Mouse (Mus musculus) thymus, postnatal 0 days (tissue): ENCODE measurements around the gene Pde4b. TPM values are rescaled to one million over a fixed set of nuclear protein-coding genes. Genes with fewer than 3 reads are reported as not detected.

Experiments used
- DNase-seq: peaks from one replicate; pipeline ENCODE4 v3.0.0-alpha.2; 2015; ENCODE audit warnings: low spot score
- polyA plus RNA-seq: library from polyadenylated mRNA; unstranded; fragments of >200 nt; fragmentation: Nextera tagmentation; extraction: Ambion mirVana; gene quantifications from 2 replicates; pipeline ENCODE4 v1.2.1, GENCODE M21; 2015

The Pde4b gene
- polyA plus RNA-seq, 1 experiment from 2014 or later, result 24.5 TPM

GRCm38 (mm10) chr4:102637348-102637910 is 550.1 kb downstream of the Pde4b start:
- DNase-seq, result no peak

- no peak for DNase-seq
Observed at GRCm38 (mm10) chr4:102640942-102641341, 553.6 kb downstream of the Pde4b start.

DNA sequence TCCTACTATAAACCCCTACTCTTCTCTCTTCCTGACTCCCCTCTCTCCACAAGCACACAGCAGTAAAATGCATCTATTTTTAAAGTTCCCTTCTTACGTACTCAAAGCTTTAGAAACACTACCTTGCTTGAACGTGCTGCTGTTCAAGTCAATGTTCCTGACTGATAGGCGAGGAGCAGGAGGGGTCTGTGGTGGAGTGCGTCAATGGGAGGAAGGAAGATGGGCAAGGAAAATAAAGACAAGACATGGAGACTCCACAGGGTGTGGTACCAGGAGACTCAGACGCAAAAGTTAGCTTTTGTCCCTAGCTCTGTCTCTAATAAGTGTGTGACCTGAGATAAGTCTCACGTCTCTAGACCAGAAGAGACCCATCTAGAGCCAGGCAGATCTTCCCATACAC is 556.7 kb downstream of the Pde4b start:
- DNase-seq, result no peak

DNA sequence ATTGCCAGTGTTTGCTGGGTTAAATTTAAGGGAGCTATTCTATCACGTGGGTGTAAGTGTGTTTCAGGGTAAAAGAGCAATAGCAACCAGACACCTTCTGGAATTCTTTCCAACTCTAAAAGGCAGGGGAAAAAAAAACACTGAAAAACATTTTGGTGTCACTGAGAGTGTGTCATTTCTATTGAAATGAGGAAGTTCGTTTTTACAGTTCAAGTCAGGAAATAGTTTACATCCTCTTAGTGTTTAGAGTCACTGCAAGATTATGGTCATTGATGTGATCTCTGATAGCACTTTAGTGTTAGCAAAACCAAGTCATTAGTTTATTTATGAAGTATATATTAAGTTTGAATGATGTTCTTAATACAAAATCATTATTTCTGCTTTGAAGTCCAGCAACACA is 559.7 kb downstream of the Pde4b start:
- DNase-seq, result no peak

DNA sequence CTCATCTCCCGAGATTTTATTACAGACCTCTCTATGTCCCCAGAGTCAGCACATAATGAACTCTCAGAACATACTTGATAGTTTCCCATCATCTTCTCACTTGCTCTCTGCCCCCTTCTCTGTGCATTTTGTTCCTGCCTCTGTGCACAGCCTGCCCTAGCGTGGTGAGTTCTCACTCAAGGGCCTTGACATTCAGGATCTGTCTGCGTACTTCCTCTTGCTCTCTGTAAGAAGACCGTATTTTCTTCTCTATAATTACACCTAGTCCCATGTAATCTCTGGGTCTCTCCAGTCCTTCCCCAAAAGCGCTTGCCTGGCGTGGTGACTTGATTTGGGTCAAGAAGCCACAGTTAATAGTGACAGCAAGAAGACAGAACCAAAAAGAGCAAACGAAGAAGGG is 568.0 kb downstream of the Pde4b start:
- DNase-seq, result no peak

DNA sequence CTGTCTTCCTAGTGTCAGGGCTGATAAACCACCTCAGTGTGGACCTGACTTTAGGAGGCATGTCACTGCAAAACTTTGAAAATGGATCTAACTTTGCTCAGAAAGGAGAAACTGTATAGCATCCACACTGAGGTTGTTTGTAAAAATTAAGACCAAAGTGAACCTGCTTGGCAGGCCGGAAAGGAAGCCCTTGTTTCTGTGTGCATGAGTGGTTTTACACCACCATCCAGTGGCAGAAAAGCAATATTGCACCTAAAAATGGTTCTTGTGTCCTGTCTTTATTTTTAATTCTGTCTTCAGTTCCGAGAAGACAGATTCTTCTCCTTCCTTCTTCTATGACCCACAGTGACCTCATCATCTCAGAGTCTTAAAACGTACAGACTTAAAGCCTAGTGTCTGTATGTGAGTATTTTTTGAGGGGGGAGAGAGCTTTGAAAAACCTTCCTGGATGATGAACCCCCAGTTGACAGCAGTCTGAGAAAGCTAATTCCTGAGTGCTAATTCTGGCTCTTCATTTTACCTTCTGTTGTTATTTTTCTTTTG is 569.2 kb downstream of the Pde4b start:
- DNase-seq, result peak; percentile 84

Other genes starting within 250 kb of the Pde4b start
- not detected in 2 replicates for gene B020004J07Rik, start 243.5 kb upstream of the Pde4b start, polyA plus RNA-seq
- gene C130073F10Rik, start 193.8 kb upstream of the Pde4b start, polyA plus RNA-seq, result not detected in 2 replicates
- not detected in 2 replicates for gene Gm12800, start 178.4 kb upstream of the Pde4b start, polyA plus RNA-seq
- gene Gm12794, start 147.1 kb upstream of the Pde4b start, polyA plus RNA-seq, result 0.09 TPM in 1 of 2 replicates, not detected in the other
- not detected in 2 replicates for gene Gm12790, start 106.5 kb upstream of the Pde4b start, polyA plus RNA-seq
- not detected in 2 replicates for gene Gm12789, start 100.9 kb upstream of the Pde4b start, polyA plus RNA-seq